Mouse (Mus musculus): ENCODE data around the gene Gripap1. TPM values are rescaled to one million over a fixed set of nuclear protein-coding genes. Genes with fewer than 3 reads are reported as not detected.

The Gripap1 gene
- polyA plus RNA-seq (2012; rRNA removed) = 30.3 and 32.3 TPM in 2 replicates

DNA sequence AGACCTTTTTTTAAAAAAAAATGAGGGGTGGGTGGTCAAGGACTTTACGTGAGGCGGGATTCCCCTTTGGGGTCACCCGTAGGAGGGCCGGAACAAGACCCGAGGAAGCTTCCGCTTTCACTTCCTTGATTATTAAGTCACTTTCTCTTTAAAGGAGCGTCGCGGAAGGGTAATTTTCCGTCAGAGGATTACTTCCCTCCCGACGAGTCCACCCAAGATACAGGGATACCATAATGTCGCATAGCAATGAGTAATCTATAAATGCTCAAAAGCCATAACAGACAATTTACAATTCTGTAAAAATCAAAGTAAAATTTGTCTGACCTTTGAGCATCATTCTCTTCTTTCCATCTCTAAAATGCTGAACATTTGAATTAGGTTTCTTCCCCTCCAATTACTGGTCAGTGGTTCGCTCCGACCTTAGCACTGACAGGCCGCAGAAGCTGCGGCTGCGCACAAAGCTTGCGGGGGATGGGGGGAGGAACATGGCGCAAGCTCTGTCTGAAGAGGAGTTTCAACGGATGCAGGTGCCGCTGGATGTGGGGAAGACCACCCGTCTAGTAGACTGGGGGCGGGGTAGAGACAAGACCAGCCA is at the start of gene Gripap1:
TSS of gene Gripap1 (plus strand) at position 224 of the 595 bp plus-strand sequence.

GRCm38 (mm10) chrX:7750432-7751116 is 39.0 kb upstream of the Gripap1 start, which contains the start of gene Ccdc120:
Ccdc120 (minus strand) TSS chrX:7750905.

GRCm38 (mm10) chrX:7762137-7762920 is 27.2 kb upstream of the Gripap1 start, which contains the start of gene Tfe3:
Tfe3 (plus strand) TSS chrX:7762560.

GRCm38 (mm10) chrX:7821865-7822779 is 32.6 kb downstream of the Gripap1 start, which contains the start of gene Kcnd1:
Kcnd1 (plus strand) TSS chrX:7822289.

GRCm38 (mm10) chrX:7841163-7842162 is 51.9 kb downstream of the Gripap1 start, which contains the start of gene Otud5:
Otud5 (plus strand) TSS chrX:7841364.

Other genes with a start within 250 kb of the Gripap1 start
- gene Foxp3, start 216.1 kb upstream of the Gripap1 start, polyA plus RNA-seq (2012; rRNA removed) = not detected in 2 replicates
- gene Ppp1r3f, start 215.5 kb upstream of the Gripap1 start, polyA plus RNA-seq (2012; rRNA removed) = 0.34 and 0.36 TPM in 2 replicates
- gene Ccdc22, start 184.2 kb upstream of the Gripap1 start, polyA plus RNA-seq (2012; rRNA removed) = 7.7 and 9.4 TPM in 2 replicates
- 0.03 and 0.05 TPM in 2 replicates for gene Cacna1f, start 182.7 kb upstream of the Gripap1 start, polyA plus RNA-seq (2012; rRNA removed)
- gene Syp, start 151.3 kb upstream of the Gripap1 start, polyA plus RNA-seq (2012; rRNA removed) = 0.44 and 0.45 TPM in 2 replicates
- 1.2 and 1.3 TPM in 2 replicates for gene Prickle3, start 132.5 kb upstream of the Gripap1 start, polyA plus RNA-seq (2012; rRNA removed)
- 24.8 and 27.6 TPM in 2 replicates for gene Plp2, start 118.4 kb upstream of the Gripap1 start, polyA plus RNA-seq (2012; rRNA removed)
- gene Magix, start 108.5 kb upstream of the Gripap1 start, polyA plus RNA-seq (2012; rRNA removed) = 0.03 and 0.07 TPM in 2 replicates
- 7.1 and 8.1 TPM in 2 replicates for gene Gpkow, start 92.6 kb upstream of the Gripap1 start, polyA plus RNA-seq (2012; rRNA removed)
- 12.3 and 12.8 TPM in 2 replicates for gene Wdr45, start 75.4 kb upstream of the Gripap1 start, polyA plus RNA-seq (2012; rRNA removed)
- gene Gm45208, start 67.5 kb upstream of the Gripap1 start, polyA plus RNA-seq (2012; rRNA removed) = 0.12 and 0.20 TPM in 2 replicates
- gene Praf2, start 61.3 kb upstream of the Gripap1 start, polyA plus RNA-seq (2012; rRNA removed) = 3.9 and 4.5 TPM in 2 replicates
- gene Ccdc120, start 38.9 kb upstream of the Gripap1 start, polyA plus RNA-seq (2012; rRNA removed) = 1.3 TPM in 2 replicates
- gene Tfe3, start 27.2 kb upstream of the Gripap1 start, polyA plus RNA-seq (2012; rRNA removed) = 3.6 and 5.0 TPM in 2 replicates
- gene Kcnd1, start 32.5 kb downstream of the Gripap1 start, polyA plus RNA-seq (2012; rRNA removed) = 0.31 and 0.43 TPM in 2 replicates
- gene Otud5, start 51.6 kb downstream of the Gripap1 start, polyA plus RNA-seq (2012; rRNA removed) = 24.6 and 36.1 TPM in 2 replicates
- gene Pim2, start 88.5 kb downstream of the Gripap1 start, polyA plus RNA-seq (2012; rRNA removed) = 2.7 and 3.1 TPM in 2 replicates
- 12.3 and 14.3 TPM in 2 replicates for gene Slc35a2, start 94.3 kb downstream of the Gripap1 start, polyA plus RNA-seq (2012; rRNA removed)
- 48.7 and 50.7 TPM in 2 replicates for gene Pqbp1, start 109.5 kb downstream of the Gripap1 start, polyA plus RNA-seq (2012; rRNA removed)
- gene Timm17b, start 109.6 kb downstream of the Gripap1 start, polyA plus RNA-seq (2012; rRNA removed) = 17.0 and 19.4 TPM in 2 replicates
- not detected in 2 replicates for gene Gm10491, start 118.1 kb downstream of the Gripap1 start, polyA plus RNA-seq (2012; rRNA removed)
- not detected in 2 replicates for gene Gm10490, start 119.8 kb downstream of the Gripap1 start, polyA plus RNA-seq (2012; rRNA removed)
- gene Pcsk1n, start 130.1 kb downstream of the Gripap1 start, polyA plus RNA-seq (2012; rRNA removed) = 0.01 and 0.02 TPM in 2 replicates
- gene Eras, start 138.8 kb downstream of the Gripap1 start, polyA plus RNA-seq (2012; rRNA removed) = not detected in 2 replicates
- 10.6 and 11.4 TPM in 2 replicates for gene Hdac6, start 158.1 kb downstream of the Gripap1 start, polyA plus RNA-seq (2012; rRNA removed)
- gene Gata1, start 188.3 kb downstream of the Gripap1 start, polyA plus RNA-seq (2012; rRNA removed) = 97.0 and 119 TPM in 2 replicates
- gene Glod5, start 228.7 kb downstream of the Gripap1 start, polyA plus RNA-seq (2012; rRNA removed) = 0.09 TPM in 1 of 2 replicates, not detected in the other

Measured in liver, embryonic 14 days (tissue).